Mouse (Mus musculus) neural tube, embryonic 13.5 days (tissue): ENCODE results near the gene Evi2a. TPM values are rescaled to one million over a fixed set of nuclear protein-coding genes. Genes with fewer than 3 reads are reported as not detected.

ENCODE experiments used
- ATAC-seq: fragments of 200-750 bp; cut with Nextera tagmentation; 2 replicates; pipeline ENCODE4 v1.8.0; 2017; ENCODE audit warnings: low read depth, mild to moderate bottlenecking, moderate TSS enrichment, moderate library complexity
- H3K27ac ChIP-seq: fragments of 300-500 bp; sonication (generic); replicated peaks from 2 replicates; pipeline ENCODE4 v1.5.1; 2015; ENCODE audit warnings: moderate library complexity, mild to moderate bottlenecking, inconsistent platforms
- H3K27me3 ChIP-seq: fragments of 300-500 bp; sonication (generic); 2 replicates; pipeline ENCODE4 v1.6.1; 2015; ENCODE audit warnings: mild to moderate bottlenecking, inconsistent platforms
- H3K36me3 ChIP-seq: fragments of 300-500 bp; sonication (generic); 2 replicates; pipeline ENCODE4 v1.6.1; 2015; ENCODE audit warnings: mild to moderate bottlenecking, inconsistent platforms
- H3K4me1 ChIP-seq: fragments of 300-500 bp; sonication (generic); replicated peaks from 2 replicates; pipeline ENCODE4 v1.6.1; 2015; ENCODE audit warnings: inconsistent platforms
- H3K4me2 ChIP-seq: fragments of 300-500 bp; sonication (generic); 2 replicates; pipeline ENCODE4 v1.6.1; 2015; ENCODE audit warnings: inconsistent platforms, mild to moderate bottlenecking, moderate library complexity
- H3K4me3 ChIP-seq: fragments of 300-500 bp; sonication (generic); 2 replicates; pipeline ENCODE4 v1.5.1; 2015; ENCODE audit warnings: mild to moderate bottlenecking, inconsistent platforms
- H3K9ac ChIP-seq: fragments of 300-500 bp; sonication (generic); 2 replicates; pipeline ENCODE4 v1.6.1; 2015; ENCODE audit warnings: moderate library complexity, mild to moderate bottlenecking, inconsistent platforms
- H3K9me3 ChIP-seq: fragments of 300-500 bp; sonication (generic); 2 replicates; pipeline ENCODE4 v1.6.1; 2016; ENCODE audit warnings: inconsistent platforms
- WGBS: fragments of 180-500 bp; shearing (Covaris S2); methylation state at CpG from one replicate; pipeline ENCODE4 v1.1.7; 2015; 5-methylcytosine and 5-hydroxymethylcytosine counted together
- polyA plus RNA-seq: library from polyadenylated mRNA; unstranded; fragments of >200 nt; fragmentation: Nextera tagmentation; extraction: Ambion mirVana; gene quantifications from 2 replicates; pipeline ENCODE4 v1.2.1, GENCODE M21; 2015

Gene Evi2a
- polyA plus RNA-seq, 1 experiment from 2014 or later, result 3.8 TPM

GRCm38 (mm10) chr11:79533950-79534690, 3.7 kb upstream of the Evi2a start:
- H3K9me3 ChIP-seq, result no peaks in the 10 kb centered on the region
- WGBS, result 89% methylated on average over 8 of the region's 8 CpGs
- H3K4me2 ChIP-seq, result no peak overlapping the region
- no peak overlapping the region for H3K4me3 ChIP-seq
- no peak overlapping the region for H3K9ac ChIP-seq
- H3K4me1 ChIP-seq, result no peaks in the 10 kb centered on the region
- peaks cover 38% of the 10 kb centered on the region for H3K36me3 ChIP-seq
- H3K27ac ChIP-seq, result no peak overlapping the region
- no peaks in the 10 kb centered on the region for H3K27me3 ChIP-seq
- ATAC-seq, result no peak

- Histone ChIP-seq H3K4me1 (no peaks in the 10 kb centered on the region), H3K36me3 (peaks cover 38% of the 10 kb centered on the region), H3K4me2 (no peak overlapping the region), H3K27ac (no peak overlapping the region), H3K9me3 (no peaks in the 10 kb centered on the region), H3K27me3 (no peaks in the 10 kb centered on the region), H3K9ac (no peak overlapping the region), H3K4me3 (no peak overlapping the region)
- ATAC-seq, result no peak
- 90% methylated on average over 6 of the region's 6 CpGs for WGBS
These were observed 2.9 kb upstream of the Evi2a start for GRCm38 (mm10) chr11:79533311-79533710.

DNA sequence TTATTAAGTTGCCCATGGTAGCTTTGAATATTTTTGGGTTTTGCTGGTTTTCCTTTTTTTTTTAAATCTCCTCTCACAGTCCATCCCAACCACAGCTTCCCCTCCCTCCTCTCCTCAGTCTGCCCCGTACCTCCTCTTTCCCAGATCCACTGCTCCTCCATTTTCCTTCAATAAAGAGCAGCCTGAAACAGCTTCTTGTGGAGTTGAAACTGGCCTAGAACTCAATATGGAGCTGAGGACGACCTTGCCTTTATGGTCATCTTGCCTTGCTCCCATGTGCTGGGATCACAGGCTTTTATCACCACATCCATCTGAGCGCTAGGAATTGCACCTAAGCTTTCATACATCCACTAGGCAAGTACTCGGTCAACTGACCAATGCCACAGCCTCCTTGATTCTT, 1.1 kb upstream of the Evi2a start:
- no peak overlapping the region for H3K9ac ChIP-seq
- ATAC-seq, result no peak
- H3K27me3 ChIP-seq, result no peaks in the 10 kb centered on the region
- H3K4me3 ChIP-seq, result no peak overlapping the region
- H3K27ac ChIP-seq, result no peak overlapping the region
- 94% methylated on average over 4 of the region's 4 CpGs for WGBS
- H3K4me2 ChIP-seq, result no peak overlapping the region
- no peaks in the 10 kb centered on the region for H3K4me1 ChIP-seq
- H3K36me3 ChIP-seq, result peaks cover 24% of the 10 kb centered on the region
- H3K9me3 ChIP-seq, result no peaks in the 10 kb centered on the region

- Histone ChIP-seq H3K4me1 (no peaks in the 10 kb centered on the region), H3K9ac (no peak overlapping the region), H3K9me3 (no peaks in the 10 kb centered on the region), H3K4me2 (no peak overlapping the region), H3K4me3 (no peak overlapping the region), H3K27me3 (no peaks in the 10 kb centered on the region), H3K27ac (no peak overlapping the region), H3K36me3 (peaks cover 16% of the 10 kb centered on the region)
- ATAC-seq, result no peak
- 89% methylated on average over 11 of the region's 11 CpGs for WGBS
These were observed 365 bp upstream of the Evi2a start for GRCm38 (mm10) chr11:79530774-79531173.

- H3K36me3 ChIP-seq, result peaks cover 14% of the 10 kb centered on the region; the same call in 1 of the 2 replicates
- H3K27me3 ChIP-seq, result no peaks in the 10 kb centered on the region
- ATAC-seq, result no peak
- H3K4me2 ChIP-seq, result no peak overlapping the region
- H3K4me3 ChIP-seq, result no peak overlapping the region
- H3K9ac ChIP-seq, result no peak overlapping the region
- H3K27ac ChIP-seq, result no peak overlapping the region
- WGBS, result 86% methylated on average over 2 of the region's 2 CpGs
- H3K9me3 ChIP-seq, result no peaks in the 10 kb centered on the region
- H3K4me1 ChIP-seq, result no peaks in the 10 kb centered on the region
These were observed 673 bp downstream of the Evi2a start for GRCm38 (mm10) chr11:79529736-79530135.

- Histone ChIP-seq H3K27me3 (no peaks in the 10 kb centered on the region), H3K27ac (no peak overlapping the region), H3K9ac (no peak overlapping the region), H3K36me3 (peaks cover 14% of the 10 kb centered on the region; the same call in 1 of the 2 replicates), H3K4me1 (no peaks in the 10 kb centered on the region), H3K4me3 (no peak overlapping the region), H3K9me3 (no peaks in the 10 kb centered on the region), H3K4me2 (no peak overlapping the region)
- WGBS, result 95% methylated on average over 6 of the region's 6 CpGs
- no peak for ATAC-seq
These were observed 1.2 kb downstream of the Evi2a start for GRCm38 (mm10) chr11:79529226-79529625.

DNA sequence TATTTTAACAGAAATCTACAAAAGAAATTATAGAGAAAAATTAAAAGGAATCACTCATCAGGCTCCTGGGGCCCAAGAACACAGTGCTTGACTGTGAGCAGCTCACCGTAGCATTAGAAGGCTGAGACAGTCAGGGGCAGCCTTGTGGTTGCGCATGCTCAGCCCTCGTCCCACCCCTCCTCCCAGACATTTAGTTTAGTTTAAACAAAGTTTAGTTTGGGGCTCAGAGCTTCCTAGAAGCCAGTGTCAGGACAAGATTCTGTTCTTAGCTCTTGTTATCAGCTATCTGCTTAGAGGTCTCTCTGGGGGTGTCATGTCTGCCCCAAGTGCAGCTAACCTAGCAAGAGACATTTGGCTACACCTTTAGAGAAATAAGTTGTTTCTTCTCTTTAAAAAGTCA, 1.8 kb downstream of the Evi2a start:
- no peak overlapping the region for H3K4me3 ChIP-seq
- 92% methylated on average over 3 of the region's 3 CpGs for WGBS
- no peak overlapping the region for H3K9ac ChIP-seq
- no peak overlapping the region for H3K4me2 ChIP-seq
- no peak for ATAC-seq
- H3K4me1 ChIP-seq, result no peaks in the 10 kb centered on the region
- no peak overlapping the region for H3K27ac ChIP-seq
- H3K27me3 ChIP-seq, result no peaks in the 10 kb centered on the region
- H3K9me3 ChIP-seq, result no peaks in the 10 kb centered on the region
- peaks cover 19% of the 10 kb centered on the region; the same call in 1 of the 2 replicates for H3K36me3 ChIP-seq

DNA sequence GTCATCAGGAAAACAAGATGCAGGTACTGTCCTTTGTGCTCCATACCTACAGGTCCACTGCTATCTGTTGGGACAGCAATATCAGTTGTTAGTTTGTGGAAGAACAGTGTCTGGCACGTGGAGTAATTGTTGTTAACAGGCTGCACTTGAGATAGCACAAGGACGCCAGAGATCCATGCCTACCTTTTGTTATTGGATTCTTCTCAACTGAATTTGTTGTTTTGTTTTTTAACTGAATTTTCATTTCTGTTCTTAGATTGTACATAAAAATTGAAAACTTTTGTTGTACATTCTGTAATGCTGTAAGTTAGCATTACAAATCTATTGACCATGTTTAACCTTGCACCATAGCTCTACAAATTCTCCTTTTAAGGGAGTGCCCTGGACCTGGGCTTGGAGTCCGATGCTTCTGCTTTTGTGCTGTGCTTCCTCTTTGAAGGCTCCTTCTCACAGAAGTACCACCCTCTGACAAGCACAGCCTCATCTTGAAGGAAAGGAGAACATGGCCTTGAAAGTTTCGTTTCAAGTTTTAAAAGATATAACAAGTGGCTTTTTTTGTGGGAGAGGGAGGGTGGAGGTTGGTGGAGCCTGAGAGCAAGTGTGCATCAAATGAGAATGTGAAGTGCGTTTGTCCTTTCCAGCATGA, 2.5 kb downstream of the Evi2a start:
- 93% methylated on average over 5 of the region's 5 CpGs for WGBS
- Histone ChIP-seq H3K9me3 (no peaks in the 10 kb centered on the region), H3K4me1 (no peaks in the 10 kb centered on the region), H3K4me2 (no peak overlapping the region), H3K9ac (no peak overlapping the region), H3K27ac (no peak overlapping the region), H3K4me3 (no peak overlapping the region), H3K36me3 (peaks cover 19% of the 10 kb centered on the region; the same call in 1 of the 2 replicates), H3K27me3 (no peaks in the 10 kb centered on the region)
- ATAC-seq, result no peak

DNA sequence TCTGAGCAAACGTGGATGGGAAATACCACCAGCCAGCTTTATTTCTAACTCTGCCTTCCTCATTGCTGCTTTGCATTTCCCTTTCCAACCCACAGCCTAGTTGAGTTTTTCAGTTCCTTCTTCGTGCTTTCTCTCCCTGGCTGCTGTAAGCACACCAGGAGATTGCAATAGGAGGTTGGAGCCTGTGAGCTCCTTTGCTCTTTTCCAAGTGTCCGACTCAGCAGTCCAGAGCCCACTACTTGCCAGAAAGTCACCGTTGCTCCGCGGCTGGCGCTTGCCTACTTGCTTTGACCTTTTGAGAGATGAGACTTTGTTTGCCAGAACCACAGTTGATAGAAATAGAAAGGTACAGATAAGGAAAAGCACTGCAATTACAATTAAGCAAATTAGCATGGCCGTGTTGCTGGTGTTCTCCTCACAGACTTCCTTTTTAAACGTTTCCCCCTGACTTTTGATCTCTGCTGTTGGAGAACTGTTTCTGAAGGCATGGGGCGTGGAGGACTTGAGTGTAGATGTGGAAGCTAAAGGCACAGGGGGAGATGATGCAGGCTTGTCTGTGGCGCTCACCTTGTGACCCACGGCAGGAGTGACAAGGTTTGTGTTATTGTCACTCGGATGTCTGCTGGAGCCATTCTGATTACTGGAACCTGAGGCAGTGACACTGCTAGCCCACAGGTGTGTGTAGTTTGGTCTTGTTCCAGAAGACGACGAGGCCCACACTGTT, 3.2 kb downstream of the Evi2a start:
- Histone ChIP-seq H3K27ac (no peak overlapping the region), H3K9me3 (no peaks in the 10 kb centered on the region), H3K36me3 (peaks cover 19% of the 10 kb centered on the region; the same call in 1 of the 2 replicates), H3K9ac (no peak overlapping the region), H3K4me1 (no peaks in the 10 kb centered on the region), H3K4me2 (no peak overlapping the region), H3K27me3 (no peaks in the 10 kb centered on the region), H3K4me3 (no peak overlapping the region)
- WGBS, result 87% methylated on average over 15 of the region's 15 CpGs
- no peak for ATAC-seq

DNA sequence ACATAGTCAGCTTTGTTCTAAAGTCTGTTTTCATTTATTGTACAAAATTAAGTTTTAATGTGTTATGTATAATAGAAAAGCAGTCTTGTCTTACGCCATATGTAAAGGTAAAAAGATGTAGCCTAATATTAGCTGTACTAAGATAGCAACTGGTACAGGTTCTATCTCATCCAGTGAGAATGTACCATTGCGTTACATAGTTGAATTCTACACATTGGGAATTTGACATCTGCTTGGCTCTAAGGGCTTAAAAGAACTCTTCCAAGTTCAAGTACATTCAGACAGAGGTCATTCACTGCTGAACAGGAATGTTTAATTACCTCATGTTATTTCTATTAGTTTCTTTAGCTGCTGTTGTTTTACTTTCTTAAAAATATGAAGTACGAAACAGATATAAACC, 3.9 kb downstream of the Evi2a start:
- Histone ChIP-seq H3K4me2 (no peak overlapping the region), H3K9ac (no peak overlapping the region), H3K27ac (no peak overlapping the region), H3K4me1 (no peaks in the 10 kb centered on the region), H3K36me3 (peaks cover 18% of the 10 kb centered on the region; the same call in 1 of the 2 replicates), H3K9me3 (no peaks in the 10 kb centered on the region), H3K27me3 (no peaks in the 10 kb centered on the region), H3K4me3 (no peak overlapping the region)
- 95% methylated on average over 3 of the region's 3 CpGs for WGBS
- ATAC-seq, result no peak

DNA sequence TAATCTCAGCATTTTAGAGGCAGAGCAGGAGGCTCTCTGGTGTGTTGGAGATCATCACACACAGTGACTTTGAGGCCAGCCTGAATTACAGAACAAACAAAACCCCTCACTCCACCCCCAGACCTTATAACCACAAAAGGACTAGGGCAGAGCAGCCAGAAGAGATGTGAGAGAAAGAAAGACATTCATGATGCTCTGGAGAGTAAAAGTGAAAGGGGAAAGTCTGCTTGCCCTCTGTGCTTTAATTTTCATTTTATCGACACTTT, 6.2 kb downstream of the Evi2a start:
- 82% methylated on average over 1 of the region's 1 CpGs for WGBS
- H3K4me1 ChIP-seq, result no peaks in the 10 kb centered on the region
- ATAC-seq, result no peak
- no peak overlapping the region for H3K4me3 ChIP-seq
- no peaks in the 10 kb centered on the region for H3K27me3 ChIP-seq
- no peak overlapping the region for H3K4me2 ChIP-seq
- H3K36me3 ChIP-seq, result 0 out of 2 replicates have a peak, but pooled peaks cover 8% of the 10 kb centered on the region
- H3K9me3 ChIP-seq, result no peaks in the 10 kb centered on the region
- no peak overlapping the region for H3K27ac ChIP-seq
- H3K9ac ChIP-seq, result no peak overlapping the region

DNA sequence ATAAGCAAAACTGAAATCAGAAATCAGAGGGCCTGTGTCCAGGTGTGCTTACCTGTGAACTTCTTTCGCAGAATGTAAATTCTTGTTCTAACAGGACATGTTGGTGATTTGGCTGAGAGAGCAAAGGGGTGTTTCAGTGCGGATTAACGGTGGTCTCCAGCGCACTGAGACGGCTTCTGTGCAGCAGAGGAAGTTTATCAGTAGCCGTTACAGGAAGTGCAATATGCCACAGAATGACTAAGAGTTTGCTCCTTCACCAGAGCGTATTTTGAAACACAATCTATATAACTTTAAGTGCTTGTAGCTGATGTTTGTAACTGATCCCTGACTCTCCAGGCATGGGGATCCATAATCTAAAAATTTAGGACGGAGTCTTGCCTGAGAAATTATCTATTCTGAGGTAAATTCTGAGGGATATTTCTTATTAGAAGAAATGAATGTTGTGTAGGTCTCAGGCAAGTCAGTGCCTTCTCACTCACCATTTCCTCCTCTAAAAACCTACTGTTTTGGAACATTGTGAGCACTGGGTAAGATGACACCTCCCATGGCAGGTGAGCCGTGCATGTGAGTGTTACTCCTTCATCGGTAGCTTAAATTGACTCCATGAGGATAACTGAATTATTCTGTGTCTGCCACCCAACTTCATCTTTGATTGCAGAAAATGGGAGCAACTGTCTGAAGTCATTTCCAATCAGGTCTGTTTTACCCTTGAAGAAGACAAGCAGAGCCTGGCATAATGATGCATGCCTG, 6.7 kb downstream of the Evi2a start, which contains the start of gene Evi2b:
Evi2b (minus strand) TSS at position 203 of the 750 bp plus-strand sequence.
- no peaks in the 10 kb centered on the region for H3K4me1 ChIP-seq
- H3K27ac ChIP-seq, result no peak within 1 kb of the TSS
- no peaks in the 10 kb centered on the region for H3K27me3 ChIP-seq
- H3K9me3 ChIP-seq, result no peaks in the 10 kb centered on the region
- H3K9ac ChIP-seq, result no peak within 1 kb of the TSS
- H3K4me3 ChIP-seq, result no peak within 1 kb of the TSS
- 90% methylated on average over 10 of the region's 10 CpGs for WGBS
- 0 out of 2 replicates have a peak, but pooled peaks cover 8% of the 10 kb centered on the region for H3K36me3 ChIP-seq
- ATAC-seq, result no peak
- H3K4me2 ChIP-seq, result no peak within 1 kb of the TSS
